Mouse (Mus musculus) bone marrow macrophage, adult 2 months (primary cell): ENCODE data around the gene Chmp2a.

Experiments
- CTCF ChIP-seq: IDR thresholded peaks from 2 replicates; pipeline ENCODE4 v1.5.1; 2012; ENCODE audit warnings: low read depth, mild to moderate bottlenecking, low read length, moderate library complexity
- POLR2A ChIP-seq: IDR thresholded peaks from 2 replicates; pipeline ENCODE4 v1.6.1; 2012; ENCODE audit warnings: mild to moderate bottlenecking, low read depth, low read length, borderline replicate concordance

DNA sequence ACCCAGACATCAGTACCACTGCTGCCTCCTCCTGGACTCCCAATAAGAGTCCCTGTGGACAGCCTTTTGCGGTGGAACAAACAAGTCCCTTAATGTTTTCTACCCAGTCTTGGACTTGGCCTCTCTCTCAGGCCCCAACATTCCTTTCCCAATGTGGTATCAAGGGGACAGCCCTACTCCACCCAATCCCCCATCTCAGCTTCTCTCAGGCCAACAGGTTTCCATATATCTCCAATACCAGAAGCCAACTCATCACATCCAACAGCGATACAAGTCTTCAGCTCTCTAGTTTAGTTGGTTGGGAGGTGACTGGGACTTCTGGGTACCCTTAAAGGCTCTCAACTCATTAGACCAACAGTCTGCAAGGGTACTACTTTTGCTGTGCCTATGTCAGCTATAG is 18.9 kb upstream of the Chmp2a start:
- TF ChIP-seq CTCF (no peak), POLR2A (no peak)
